8 mouse cellular contexts compared by ENCODE assay signal in genomic region chr11:31850995-31851394, GRCm38 (mm10). TPM values are rescaled to one million over a fixed set of nuclear protein-coding genes. Genes with fewer than 3 reads are reported as not detected.
DNase-seq lines count a peak whose midpoint lies in the region; ATAC-seq lines count a peak whose summit lies in the region.

No protein-coding gene starts in this region.

- ATAC-seq in cerebellum, adult (ENCODE audit: insufficient number of reproducible peaks, low FRiP score, low TSS enrichment), result no peak
- ATAC-seq in megakaryocyte-erythroid progenitor cell, adult 5-6 weeks (replicated peaks; ENCODE audit: low FRiP score, low TSS enrichment, poor library complexity, severe bottlenecking), result no peak

- peak; percentile 51 for DNase-seq in cerebellum, adult 11 months
- peak; percentile 72 for DNase-seq in Muller cell, postnatal 12 days (ENCODE audit: inconsistent ontology term)
- peak; percentile 75 to 80 for DNase-seq in cerebellum, postnatal 10 days
- DNase-seq in kidney, postnatal 36 days, result peak; percentile 72 to 80
- DNase-seq in yolk sac, embryonic 10.5 days (ENCODE audit: low spot score), result no peak
- DNase-seq in thymus, postnatal 4 days, result no peak

RNA-seq across cellular contexts. Expression of gene Cpeb4, which starts 21.0 kb away (rescaled TPM):
- total RNA-seq in megakaryocyte-erythroid progenitor cell, adult 5-6 weeks (2014; fragmentation: Nextera tagmentation), result 9.9 and 10.2 TPM in 2 replicates
- 8.7 and 13.2 TPM in 2 replicates for total RNA-seq in megakaryocyte-erythroid progenitor cell, adult 5-6 weeks (2017)

Comparison
In these comparisons a context has a peak if more than half of its experiments do, and no peak if none do; other contexts are left out.
1. DNase-seq: peak in cerebellum, adult 11 months (single experiment), Muller cell, postnatal 12 days (single experiment), cerebellum, postnatal 10 days (2 of 2) and kidney, postnatal 36 days (2 of 2); none in yolk sac, embryonic 10.5 days (single experiment) and thymus, postnatal 4 days (single experiment).